Mouse (Mus musculus) megakaryocyte-erythroid progenitor cell, adult 5-6 weeks (primary cell): ENCODE data around the gene Ptgds. TPM values are rescaled to one million over a fixed set of nuclear protein-coding genes. Genes with fewer than 3 reads are reported as not detected.

ENCODE experiments used
- ATAC-seq: replicated peaks from 2 replicates; pipeline ENCODE4 v1.8.0; 2016; ENCODE audit warnings: mild to moderate bottlenecking, inconsistent platforms; ENCODE audit not compliant: severe bottlenecking, poor library complexity, low FRiP score, low TSS enrichment
- total RNA-seq, 2 experiments: library from RNA; stranded (forward) in 1 of 2; stranded (reverse) in 1 of 2; fragments of 200-1000, 215-1000 nt in 1 of 2; fragments of >200 nt in 1 of 2; fragmentation: Nextera tagmentation in 1 of 2; gene quantifications; 2 replicates each; pipeline ENCODE4 v1.2.3; 2014 to 2017

Gene Ptgds
- total RNA-seq, 2 experiments from 2014 or later: not detected

GRCm38 (mm10) chr2:25425481-25425880, 44.4 kb downstream of the Ptgds start:
- no peak for ATAC-seq

DNA sequence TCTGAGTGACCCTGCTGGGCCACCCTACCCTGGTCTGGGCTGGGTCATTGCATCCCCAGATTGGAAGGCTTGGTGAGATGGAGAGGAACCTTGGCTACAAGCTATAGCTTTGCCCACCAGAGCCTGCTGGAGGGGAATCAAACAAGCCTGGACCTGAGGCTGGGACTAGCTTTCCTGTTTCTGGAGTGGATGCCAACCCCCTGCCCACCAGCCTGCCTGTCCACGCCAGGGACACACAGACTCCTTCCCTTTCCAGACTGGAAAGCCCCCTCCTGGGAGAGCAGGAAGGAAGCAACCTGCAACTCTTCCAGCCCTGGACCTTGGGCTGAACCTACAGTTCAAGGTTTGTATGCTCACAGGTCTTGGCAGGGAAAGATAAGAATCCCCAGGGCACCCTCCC, 46.2 kb downstream of the Ptgds start:
- no peak for ATAC-seq

- ATAC-seq: peak; percentile 43; the same call in 1 of the 2 replicates
These were observed 47.0 kb downstream of the Ptgds start, which contains the start of gene Fut7 for GRCm38 (mm10) chr2:25422587-25423410. Gene Fut7 (plus strand): TSS chr2:25423267.

DNA sequence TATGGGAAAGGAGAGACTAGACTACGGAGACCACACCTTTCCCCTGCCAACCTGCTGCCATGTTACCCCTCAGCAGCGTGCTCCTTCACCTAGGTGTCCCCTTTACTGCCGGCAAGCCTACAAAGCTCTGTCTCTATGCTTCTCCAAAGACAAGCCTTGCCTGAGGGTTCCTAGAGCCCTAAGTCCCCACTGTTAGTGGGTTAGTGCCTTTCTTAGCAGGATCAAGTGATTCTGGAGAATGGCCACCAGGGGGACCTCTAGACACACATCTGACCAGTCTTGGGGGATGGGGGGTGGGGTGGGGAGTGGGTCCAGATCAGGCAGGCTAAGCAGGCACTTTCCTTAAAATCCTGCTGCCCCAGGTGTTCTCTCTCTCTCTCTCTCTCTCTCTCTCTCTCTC, 48.0 kb downstream of the Ptgds start:
- peak; percentile 47; the same call in 1 of the 2 replicates for ATAC-seq

- no peak for ATAC-seq
These were observed 52.4 kb downstream of the Ptgds start for GRCm38 (mm10) chr2:25417426-25417825.

Other genes with a start within 250 kb of the Ptgds start
Only the 30 nearest of the 41 such genes appear.
- gene Ssna1, start 197.6 kb downstream of the Ptgds start, total RNA-seq (2014; fragmentation: Nextera tagmentation): 183 and 205 TPM in 2 replicates
- 81.8 and 104 TPM in 2 replicates for gene Ssna1, start 197.6 kb downstream of the Ptgds start, total RNA-seq (2017)
- 52.0 and 56.6 TPM in 2 replicates for gene Anapc2, start 197.6 kb downstream of the Ptgds start, total RNA-seq (2014; fragmentation: Nextera tagmentation)
- gene Anapc2, start 197.6 kb downstream of the Ptgds start, total RNA-seq (2017): 31.3 and 39.0 TPM in 2 replicates
- gene Tmem210, start 181.9 kb downstream of the Ptgds start, total RNA-seq (2014; fragmentation: Nextera tagmentation): not detected in 2 replicates
- not detected in 2 replicates for gene Tmem210, start 181.9 kb downstream of the Ptgds start, total RNA-seq (2017)
- gene Lrrc26, start 180.1 kb downstream of the Ptgds start, total RNA-seq (2014; fragmentation: Nextera tagmentation): not detected in 2 replicates
- gene Lrrc26, start 180.1 kb downstream of the Ptgds start, total RNA-seq (2017): not detected in 2 replicates
- gene Grin1, start 150.9 kb downstream of the Ptgds start, total RNA-seq (2014; fragmentation: Nextera tagmentation): not detected in 2 replicates
- gene Grin1, start 150.9 kb downstream of the Ptgds start, total RNA-seq (2017): not detected in 2 replicates
- 37.1 and 38.9 TPM in 2 replicates for gene Man1b1, start 137.7 kb downstream of the Ptgds start, total RNA-seq (2014; fragmentation: Nextera tagmentation)
- gene Man1b1, start 137.7 kb downstream of the Ptgds start, total RNA-seq (2017): 31.8 and 82.7 TPM in 2 replicates
- 9.5 and 16.6 TPM in 2 replicates for gene Dpp7, start 113.7 kb downstream of the Ptgds start, total RNA-seq (2014; fragmentation: Nextera tagmentation)
- gene Dpp7, start 113.7 kb downstream of the Ptgds start, total RNA-seq (2017): 22.0 and 59.0 TPM in 2 replicates
- 9.7 and 12.7 TPM in 2 replicates for gene Uap1l1, start 104.4 kb downstream of the Ptgds start, total RNA-seq (2014; fragmentation: Nextera tagmentation)
- gene Uap1l1, start 104.4 kb downstream of the Ptgds start, total RNA-seq (2017): 2.0 and 2.5 TPM in 2 replicates
- gene Sapcd2, start 97.7 kb downstream of the Ptgds start, total RNA-seq (2014; fragmentation: Nextera tagmentation): 18.4 and 19.0 TPM in 2 replicates
- 4.9 and 7.1 TPM in 2 replicates for gene Sapcd2, start 97.7 kb downstream of the Ptgds start, total RNA-seq (2017)
- gene Entpd2, start 74.2 kb downstream of the Ptgds start, total RNA-seq (2014; fragmentation: Nextera tagmentation): not detected in 2 replicates
- gene Entpd2, start 74.2 kb downstream of the Ptgds start, total RNA-seq (2017): not detected in 2 replicates
- not detected in 2 replicates for gene Npdc1, start 70.7 kb downstream of the Ptgds start, total RNA-seq (2014; fragmentation: Nextera tagmentation)
- gene Npdc1, start 70.7 kb downstream of the Ptgds start, total RNA-seq (2017): not detected in 2 replicates
- 3.4 and 6.3 TPM in 2 replicates for gene Fut7, start 46.8 kb downstream of the Ptgds start, total RNA-seq (2014; fragmentation: Nextera tagmentation)
- 4.5 and 4.9 TPM in 2 replicates for gene Fut7, start 46.8 kb downstream of the Ptgds start, total RNA-seq (2017)
- gene Abca2, start 41.3 kb downstream of the Ptgds start, total RNA-seq (2014; fragmentation: Nextera tagmentation): 34.7 and 38.3 TPM in 2 replicates
- 10.8 and 13.1 TPM in 2 replicates for gene Abca2, start 41.3 kb downstream of the Ptgds start, total RNA-seq (2017)
- not detected in 2 replicates for gene Clic3, start 13.2 kb downstream of the Ptgds start, total RNA-seq (2014; fragmentation: Nextera tagmentation)
- not detected in 2 replicates for gene Clic3, start 13.2 kb downstream of the Ptgds start, total RNA-seq (2017)
- 34.5 and 36.3 TPM in 2 replicates for gene Paxx, start 9.0 kb downstream of the Ptgds start, total RNA-seq (2014; fragmentation: Nextera tagmentation)
- gene Paxx, start 9.0 kb downstream of the Ptgds start, total RNA-seq (2017): 17.9 and 25.9 TPM in 2 replicates
- gene Lcn12, start 23.9 kb upstream of the Ptgds start, total RNA-seq (2014; fragmentation: Nextera tagmentation): not detected in 2 replicates
- gene Lcn12, start 23.9 kb upstream of the Ptgds start, total RNA-seq (2017): not detected in 2 replicates
- 50.4 and 64.5 TPM in 2 replicates for gene Fbxw5, start 30.7 kb upstream of the Ptgds start, total RNA-seq (2014; fragmentation: Nextera tagmentation)
- 24.0 and 28.9 TPM in 2 replicates for gene Fbxw5, start 30.7 kb upstream of the Ptgds start, total RNA-seq (2017)
- 0.63 and 2.2 TPM in 2 replicates for gene C8g, start 31.7 kb upstream of the Ptgds start, total RNA-seq (2014; fragmentation: Nextera tagmentation)
- 0.76 and 3.3 TPM in 2 replicates for gene C8g, start 31.7 kb upstream of the Ptgds start, total RNA-seq (2017)
- gene Traf2, start 76.9 kb upstream of the Ptgds start, total RNA-seq (2014; fragmentation: Nextera tagmentation): 19.2 and 22.4 TPM in 2 replicates
- 13.7 and 14.3 TPM in 2 replicates for gene Traf2, start 76.9 kb upstream of the Ptgds start, total RNA-seq (2017)
- 151 and 209 TPM in 2 replicates for gene Edf1, start 87.8 kb upstream of the Ptgds start, total RNA-seq (2014; fragmentation: Nextera tagmentation)
- gene Edf1, start 87.8 kb upstream of the Ptgds start, total RNA-seq (2017): 60.9 and 105 TPM in 2 replicates
- gene Mamdc4, start 104.8 kb upstream of the Ptgds start, total RNA-seq (2014; fragmentation: Nextera tagmentation): 6.5 and 8.1 TPM in 2 replicates
- gene Mamdc4, start 104.8 kb upstream of the Ptgds start, total RNA-seq (2017): 0.38 and 2.0 TPM in 2 replicates
- 36.5 and 43.2 TPM in 2 replicates for gene Phpt1, start 105.2 kb upstream of the Ptgds start, total RNA-seq (2014; fragmentation: Nextera tagmentation)
- 19.1 and 25.2 TPM in 2 replicates for gene Phpt1, start 105.2 kb upstream of the Ptgds start, total RNA-seq (2017)
- not detected in 2 replicates for gene Ajm1, start 111.7 kb upstream of the Ptgds start, total RNA-seq (2014; fragmentation: Nextera tagmentation)
- gene Ajm1, start 111.7 kb upstream of the Ptgds start, total RNA-seq (2017): 0.09 TPM in 1 of 2 replicates, not detected in the other
- gene Rabl6, start 138.5 kb upstream of the Ptgds start, total RNA-seq (2014; fragmentation: Nextera tagmentation): 55.8 and 58.7 TPM in 2 replicates
- gene Rabl6, start 138.5 kb upstream of the Ptgds start, total RNA-seq (2017): 58.5 and 92.0 TPM in 2 replicates
- not detected in 2 replicates for gene Ccdc183, start 147.6 kb upstream of the Ptgds start, total RNA-seq (2014; fragmentation: Nextera tagmentation)
- gene Ccdc183, start 147.6 kb upstream of the Ptgds start, total RNA-seq (2017): not detected in 2 replicates
- gene Tmem141, start 152.0 kb upstream of the Ptgds start, total RNA-seq (2014; fragmentation: Nextera tagmentation): 2.1 and 3.0 TPM in 2 replicates
- gene Tmem141, start 152.0 kb upstream of the Ptgds start, total RNA-seq (2017): 3.7 and 5.9 TPM in 2 replicates
- not detected in 2 replicates for gene Fcna, start 158.0 kb upstream of the Ptgds start, total RNA-seq (2014; fragmentation: Nextera tagmentation)
- not detected in 2 replicates for gene Fcna, start 158.0 kb upstream of the Ptgds start, total RNA-seq (2017)
- not detected in 2 replicates for gene Lcn8, start 183.1 kb upstream of the Ptgds start, total RNA-seq (2014; fragmentation: Nextera tagmentation)
- not detected in 2 replicates for gene Lcn8, start 183.1 kb upstream of the Ptgds start, total RNA-seq (2017)
- gene Lcn5, start 187.9 kb upstream of the Ptgds start, total RNA-seq (2014; fragmentation: Nextera tagmentation): not detected in 2 replicates
- not detected in 2 replicates for gene Lcn5, start 187.9 kb upstream of the Ptgds start, total RNA-seq (2017)
- gene Lcn6, start 206.7 kb upstream of the Ptgds start, total RNA-seq (2014; fragmentation: Nextera tagmentation): not detected in 2 replicates
- gene Lcn6, start 206.7 kb upstream of the Ptgds start, total RNA-seq (2017): not detected in 2 replicates